Mouse (Mus musculus) c-Kit-negative CD71-positive TER-119-positive erythroid progenitor cells, embryonic 14.5 days (primary cell): Measurements from ENCODE around the gene Hibch.
"Not testable (repeated sequence)": the region's sequence is repeated elsewhere in the genome, so short reads cannot be mapped to it uniquely, and the experiment has no call there.

Experiments
- DNase-seq: peaks from one replicate; pipeline ENCODE4 v3.0.0-alpha.2; 2013; ENCODE audit warnings: low read depth, low spot score

The Hibch gene

GRCm38 (mm10) chr1:52844782-52845665 is at the start of gene Hibch:
Gene Hibch, plus strand, starts transcription at chr1:52844929.
- DNase-seq, result peak; percentile 97

GRCm38 (mm10) chr1:52795927-52796326 is 48.8 kb upstream of the Hibch start:
- no peak for DNase-seq

- DNase-seq, result no peak
Observed at GRCm38 (mm10) chr1:52799056-52799726, 45.5 kb upstream of the Hibch start.

GRCm38 (mm10) chr1:52799772-52800171 is 45.0 kb upstream of the Hibch start:
- DNase-seq, result no peak

GRCm38 (mm10) chr1:52800340-52800740 is 44.4 kb upstream of the Hibch start:
- no peak for DNase-seq

GRCm38 (mm10) chr1:52801651-52802050 is 43.1 kb upstream of the Hibch start:
- no peak for DNase-seq

GRCm38 (mm10) chr1:52802406-52802975 is 42.2 kb upstream of the Hibch start:
- DNase-seq, result no peak

- DNase-seq, result no peak
Observed at GRCm38 (mm10) chr1:52805041-52805440, 39.7 kb upstream of the Hibch start.

- DNase-seq, result no peak
Observed at GRCm38 (mm10) chr1:52808456-52808855, 36.3 kb upstream of the Hibch start.

GRCm38 (mm10) chr1:52816232-52816891 is 28.4 kb upstream of the Hibch start:
- DNase-seq, result no peak

- DNase-seq, result no peak
Observed at GRCm38 (mm10) chr1:52816910-52817812, 27.6 kb upstream of the Hibch start, which contains the start of gene Inpp1. Gene Inpp1, minus strand, starts transcription at chr1:52817688.

GRCm38 (mm10) chr1:52817813-52818147 is 26.9 kb upstream of the Hibch start:
- DNase-seq, result no peak

GRCm38 (mm10) chr1:52839099-52839498 is 5.6 kb upstream of the Hibch start:
- no peak for DNase-seq

GRCm38 (mm10) chr1:52844354-52844753 is 375 bp upstream of the Hibch start:
- DNase-seq, result no peak

GRCm38 (mm10) chr1:52846556-52846955 is 1.8 kb downstream of the Hibch start:
- no peak for DNase-seq

- no peak for DNase-seq
Observed at GRCm38 (mm10) chr1:52849422-52849821, 4.7 kb downstream of the Hibch start.

GRCm38 (mm10) chr1:52854029-52854428 is 9.3 kb downstream of the Hibch start:
- not testable (repeated sequence) for DNase-seq

GRCm38 (mm10) chr1:52855904-52856601 is 11.3 kb downstream of the Hibch start:
- DNase-seq, result no peak

- DNase-seq, result no peak
Observed at GRCm38 (mm10) chr1:52864220-52864619, 19.5 kb downstream of the Hibch start.

- no peak for DNase-seq
Observed at GRCm38 (mm10) chr1:52866007-52866406, 21.3 kb downstream of the Hibch start.
